Mouse (Mus musculus): ENCODE measurements at regions not wholly inside any gene's neighbourhood (a gene's known extent, or its start where the extent isn't known, plus 50 kb on each side); places are given as distances from the start of the nearest gene placed in this dataset.

DNA sequence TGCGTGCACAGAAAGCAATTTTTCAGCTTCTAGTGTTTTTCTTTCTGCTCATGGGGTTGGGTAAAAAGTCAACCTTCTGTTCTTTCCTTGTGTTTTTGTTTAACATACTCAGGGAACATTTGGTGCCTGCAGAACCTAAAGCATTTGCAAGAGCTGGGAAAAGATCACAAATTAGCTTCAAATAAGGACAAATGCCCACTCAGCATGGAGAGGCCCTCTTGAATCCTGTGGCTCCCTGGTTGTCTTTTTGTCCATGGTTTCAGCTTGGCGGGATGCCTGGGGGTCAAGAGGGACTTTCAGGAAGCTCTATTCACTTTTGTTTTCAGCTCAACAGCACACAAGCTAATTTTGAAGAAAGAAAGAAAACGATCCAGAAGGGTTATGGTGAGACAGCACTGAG is 186.4 kb upstream of the Nampt start:
- TF ChIP-seq POLR2A (IDR thresholded peaks at IDR 0.05; ENCODE audit: borderline replicate concordance, extremely low read depth, low read depth, low read length) = no peak
- no peak for TF ChIP-seq CTCF (IDR thresholded peaks at IDR 0.05; ENCODE audit: insufficient read depth, low read length)

Data from lung, adult 2 months (tissue).